Mouse (Mus musculus): ENCODE results near the gene Maml3.

The Maml3 gene

DNA sequence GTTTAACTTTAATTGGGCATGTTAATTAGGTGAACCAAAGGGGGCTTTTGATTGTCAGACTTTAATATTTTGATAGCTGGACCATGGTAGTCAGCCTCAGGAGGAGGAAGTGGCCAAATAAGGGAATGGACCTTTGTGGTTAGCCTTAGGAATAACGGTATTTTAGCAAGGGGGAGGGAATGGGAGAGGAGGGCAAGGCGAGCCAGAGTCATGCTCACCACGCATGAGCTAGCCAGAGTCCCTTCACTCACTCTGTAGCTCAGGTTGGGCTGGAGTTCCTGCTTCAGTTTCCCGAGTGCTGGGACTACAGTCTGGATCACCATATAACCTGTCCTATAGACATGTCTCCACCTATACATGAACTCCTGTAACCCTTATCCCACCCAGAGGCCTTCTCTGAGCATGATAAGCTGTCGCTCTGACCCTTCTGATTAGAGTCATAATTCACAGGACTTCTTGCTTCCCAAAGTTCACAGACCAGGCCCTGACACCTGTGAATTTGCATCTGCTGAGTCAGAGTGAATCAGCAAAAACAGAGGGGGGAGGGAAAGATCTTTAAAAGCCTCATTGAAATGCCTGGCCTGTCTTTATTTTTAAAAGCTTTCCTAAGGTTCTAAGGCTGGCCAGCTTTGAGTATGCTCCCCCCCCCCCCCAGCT, 434.3 kb downstream of the Maml3 start:
- no peak for DNase-seq (ENCODE audit: low spot score in 2 of 2)

DNA sequence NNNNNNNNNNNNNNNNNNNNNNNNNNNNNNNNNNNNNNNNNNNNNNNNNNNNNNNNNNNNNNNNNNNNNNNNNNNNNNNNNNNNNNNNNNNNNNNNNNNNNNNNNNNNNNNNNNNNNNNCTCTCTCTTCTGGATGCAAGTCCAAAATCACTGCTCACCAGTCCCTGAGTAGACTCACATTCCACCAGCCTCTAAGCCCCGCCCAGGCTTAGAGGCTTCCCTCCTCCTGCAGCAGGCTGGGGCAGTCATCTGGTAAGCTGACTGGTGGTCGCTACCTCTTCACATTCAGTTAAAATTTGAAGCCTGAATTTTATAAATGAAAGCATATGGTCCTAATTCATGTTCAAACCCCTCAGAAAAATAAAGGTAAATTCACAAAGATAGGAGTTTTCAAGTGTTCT, 436.3 kb downstream of the Maml3 start:
- DNase-seq (ENCODE audit: low spot score in 2 of 2): no peak

DNA sequence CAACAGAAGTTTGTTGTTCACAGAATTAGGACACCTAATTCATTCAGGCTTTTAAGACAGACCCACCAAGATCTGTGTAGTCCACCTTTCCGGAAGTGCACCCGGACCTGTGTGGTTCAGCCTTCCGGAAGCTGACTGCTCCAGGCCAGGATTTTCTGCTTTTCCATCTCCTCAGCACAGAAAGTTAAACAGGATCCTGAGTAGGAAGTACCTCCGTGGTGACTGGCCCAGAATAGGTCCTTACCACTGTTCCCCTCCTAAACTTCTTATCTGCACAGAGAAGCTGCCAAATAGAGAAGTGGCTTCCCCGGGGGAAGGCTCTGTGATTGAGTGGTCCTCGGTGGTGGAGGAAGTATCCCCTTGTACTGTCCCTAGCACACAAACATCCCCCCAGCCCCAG, 442.3 kb downstream of the Maml3 start:
- DNase-seq (ENCODE audit: low spot score in 2 of 2): no peak

DNA sequence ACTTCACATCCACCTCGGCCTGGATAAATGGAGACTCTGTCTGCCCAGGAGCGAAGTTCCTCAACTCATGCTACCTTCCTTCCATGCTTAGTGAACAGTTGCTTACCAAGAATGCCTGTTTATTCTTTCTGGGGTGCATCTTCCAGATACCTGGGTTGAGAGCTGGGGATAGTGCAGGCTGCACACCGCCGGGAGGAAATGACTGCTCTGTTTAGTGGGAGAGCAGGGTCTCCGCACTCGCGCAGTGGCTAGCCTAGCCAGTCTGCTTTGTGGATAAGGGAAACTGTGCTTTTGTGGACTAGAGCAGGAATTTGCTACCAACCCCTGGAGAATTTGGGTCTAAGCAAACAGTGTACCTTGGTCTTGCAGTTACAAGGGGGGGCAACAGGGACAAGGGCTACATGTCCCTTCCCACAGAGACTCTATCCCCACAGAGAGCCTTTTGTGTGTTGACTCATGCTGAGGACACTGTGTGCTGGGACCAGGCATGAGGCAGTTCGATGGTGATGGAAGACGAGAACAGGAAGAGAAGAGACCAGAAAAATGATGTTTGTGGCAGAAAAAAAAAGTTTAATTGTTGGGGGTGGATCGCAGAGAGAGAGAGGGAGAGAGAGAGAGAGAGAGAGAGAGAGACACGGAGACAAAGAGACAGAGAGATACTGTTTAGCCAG, 442.9 kb downstream of the Maml3 start:
- no peak for DNase-seq (ENCODE audit: low spot score in 2 of 2)

DNA sequence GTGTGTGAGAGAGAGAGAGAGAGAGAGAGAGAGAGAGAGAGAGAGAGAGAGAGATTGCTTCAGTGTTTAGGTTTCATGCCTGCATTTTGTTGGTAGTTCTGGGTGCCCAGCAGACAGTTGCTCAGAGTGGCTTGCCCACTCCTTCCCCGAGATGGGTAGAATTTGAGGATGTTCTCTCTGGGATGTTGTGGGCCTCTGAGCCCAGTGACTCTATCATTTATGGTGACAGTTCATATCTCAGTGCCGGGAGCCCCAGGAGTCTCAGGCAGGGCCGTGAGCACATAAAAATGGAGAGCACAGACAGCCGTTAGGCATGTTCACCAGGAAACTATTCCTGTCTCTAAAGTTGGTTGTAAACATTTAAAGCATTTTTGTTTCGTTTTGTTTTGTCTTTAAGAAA, 443.5 kb downstream of the Maml3 start:
- DNase-seq (ENCODE audit: low spot score in 2 of 2): no peak

DNA sequence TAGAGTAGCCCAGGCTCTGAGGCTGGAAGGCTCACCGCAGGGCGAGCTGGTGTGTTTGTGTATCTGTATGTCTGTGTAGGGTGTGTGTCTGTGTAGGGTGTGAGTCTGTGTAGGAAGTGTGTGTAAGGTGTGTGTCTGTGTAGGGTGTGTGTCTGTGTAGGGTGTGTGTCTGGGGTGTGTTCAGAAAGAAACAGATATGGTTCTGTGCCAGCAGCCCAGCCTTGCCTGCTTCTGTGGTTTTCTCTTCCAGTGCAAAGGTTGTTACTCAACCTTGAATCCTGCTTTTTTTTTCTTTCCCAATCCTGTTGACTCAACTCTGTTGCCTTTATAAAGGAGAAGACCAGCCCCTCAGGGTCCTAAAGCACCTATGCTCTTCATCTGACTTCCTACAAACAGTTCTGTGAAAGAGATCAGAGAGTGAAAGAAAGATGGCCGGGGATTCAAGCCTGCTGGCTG, 444.0 kb downstream of the Maml3 start:
- peak in 1 of 2 experiments; percentile 29 for DNase-seq (ENCODE audit: low spot score in 2 of 2)

DNA sequence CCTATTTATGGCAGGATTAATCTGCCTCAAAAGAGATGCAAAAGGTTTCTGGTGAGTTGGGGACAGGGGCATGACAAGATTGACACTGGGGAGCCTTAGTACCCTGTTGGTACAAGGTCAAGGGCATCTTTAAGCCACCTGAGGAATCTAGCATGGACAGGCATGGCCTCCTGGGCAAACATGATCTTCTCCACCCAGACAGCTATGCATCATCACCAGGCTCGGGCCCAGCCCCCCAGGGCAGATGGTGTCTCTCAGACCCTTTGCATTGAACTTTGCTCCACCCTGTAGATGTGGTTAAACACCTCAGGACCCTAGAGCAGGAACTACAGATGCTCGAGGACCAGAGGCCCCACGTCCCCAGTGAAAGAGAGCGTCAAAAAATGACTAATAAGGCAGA, 444.8 kb downstream of the Maml3 start, which contains the start of gene Mgst2:
Gene Mgst2, plus strand, starts transcription at position 301 of the 400 bp plus-strand sequence.
- DNase-seq (ENCODE audit: low spot score in 2 of 2): no peak

DNA sequence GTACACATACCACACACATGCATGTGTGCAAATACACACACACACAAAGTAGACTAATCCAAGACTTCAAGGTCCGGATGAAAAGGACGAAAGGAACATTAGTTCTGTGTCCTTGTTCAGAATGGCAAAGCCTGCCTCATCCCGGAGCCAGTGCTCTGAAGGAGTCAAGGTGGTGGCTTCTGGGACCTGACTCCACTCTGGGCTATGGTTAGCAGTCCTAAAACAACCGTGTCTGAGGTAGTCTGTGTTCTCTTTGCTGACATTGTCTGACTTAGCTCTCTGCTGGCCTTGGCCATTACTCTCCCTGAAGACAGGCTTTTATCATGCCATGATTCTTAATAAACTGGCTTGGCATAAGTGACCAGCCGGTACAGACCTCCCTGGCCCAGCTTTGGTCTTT, 445.5 kb downstream of the Maml3 start:
- no peak for DNase-seq (ENCODE audit: low spot score in 2 of 2)

DNA sequence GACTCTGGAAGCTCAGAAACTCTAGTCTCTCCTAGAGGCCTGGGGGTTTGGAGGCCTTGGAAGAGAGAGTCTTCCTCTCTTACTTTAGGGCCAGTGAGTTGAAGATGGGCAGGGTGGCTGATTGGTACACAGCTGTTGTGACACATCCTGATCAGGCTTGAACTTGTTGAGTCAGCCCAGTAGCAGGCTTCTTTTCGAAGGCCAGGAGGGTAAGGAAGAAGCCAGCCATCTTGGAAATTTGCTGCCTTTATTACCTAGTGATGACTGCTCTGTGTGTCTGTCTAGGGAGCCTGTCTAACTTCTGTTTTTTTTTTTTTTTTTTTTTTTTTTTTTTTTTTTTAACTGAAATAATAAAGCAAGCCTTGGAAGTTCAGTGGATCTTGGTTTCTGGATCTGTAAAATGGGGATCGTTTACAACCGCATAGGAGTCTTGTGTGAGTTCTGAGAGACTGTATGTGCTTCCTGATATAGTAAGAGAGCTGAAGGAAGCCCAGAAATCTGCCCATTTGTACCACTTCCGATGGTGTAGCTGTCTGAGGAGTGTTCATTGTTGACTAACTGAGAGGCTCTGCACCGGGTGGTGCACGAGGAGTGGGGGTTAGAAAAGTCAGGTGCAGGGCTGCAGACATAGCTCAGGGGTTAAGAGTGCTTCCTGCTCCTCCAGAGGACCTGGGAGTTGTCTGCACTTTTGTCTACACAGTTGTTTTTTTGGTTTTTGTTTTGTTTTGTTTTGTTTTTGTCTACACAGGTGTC, 450.4 kb downstream of the Maml3 start:
- no peak for DNase-seq (ENCODE audit: low spot score in 2 of 2)

DNA sequence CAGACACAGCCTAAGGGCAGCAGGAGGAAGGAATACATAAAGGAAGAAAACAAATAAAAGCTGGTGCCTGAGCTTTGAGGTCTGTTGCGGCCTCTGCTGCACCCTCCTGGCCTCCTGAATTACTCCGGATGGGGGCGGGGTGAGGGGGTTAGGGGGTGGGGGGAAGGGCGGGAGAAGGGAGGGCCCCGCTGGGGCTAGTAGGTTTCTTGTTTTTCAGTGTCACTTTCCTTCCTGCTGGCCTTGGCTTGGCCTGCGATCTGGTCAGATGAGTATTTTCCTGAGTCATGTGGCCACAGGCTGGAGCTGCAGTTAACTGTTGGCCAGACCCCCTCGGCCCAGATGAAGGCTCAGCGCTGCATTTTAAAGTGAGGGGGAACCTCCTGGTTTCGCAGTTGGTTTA, 452.2 kb downstream of the Maml3 start:
- peak in 1 of 2 experiments; percentile 40 for DNase-seq (ENCODE audit: low spot score in 2 of 2)

DNA sequence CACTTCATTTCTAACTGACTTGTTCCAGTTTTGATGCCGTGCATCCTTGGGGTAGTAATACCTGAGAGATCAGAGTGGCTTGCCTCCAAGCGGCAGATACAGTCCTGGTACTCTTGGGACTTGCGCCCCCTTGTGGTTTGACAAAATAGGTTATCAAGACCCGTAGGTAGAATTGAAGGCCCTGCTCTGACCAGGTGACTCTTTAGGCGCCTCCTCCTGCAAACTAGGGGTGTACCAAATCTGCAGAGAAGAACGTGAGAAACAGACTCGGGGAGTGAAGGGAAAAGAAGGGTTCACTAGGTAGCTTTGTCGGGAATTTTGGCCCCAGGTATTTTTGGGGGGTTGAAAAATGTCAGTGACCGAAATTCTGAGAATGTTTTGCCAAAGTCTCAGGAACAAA, 452.6 kb downstream of the Maml3 start:
- DNase-seq (ENCODE audit: low spot score in 2 of 2): peak in 1 of 2 experiments; percentile 69

DNA sequence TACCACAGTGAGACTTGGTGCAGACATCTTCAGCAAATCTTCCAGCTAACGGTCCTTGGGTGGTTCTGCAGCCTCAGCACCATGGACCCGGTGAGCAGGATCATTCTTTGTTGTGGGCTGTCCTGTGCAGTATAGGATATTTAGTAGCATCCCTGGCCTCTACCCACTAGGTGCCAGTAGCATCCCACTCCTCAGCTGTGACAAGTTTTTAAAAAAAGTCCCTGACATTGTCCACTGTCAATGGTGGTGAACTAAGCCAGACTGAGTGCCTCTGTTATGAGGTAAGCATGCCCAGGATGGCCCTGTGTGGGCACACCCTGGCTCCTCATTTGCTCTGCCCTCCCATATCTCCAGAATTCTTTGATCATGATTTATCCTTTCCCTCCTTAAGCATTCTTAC, 453.7 kb downstream of the Maml3 start:
- no peak for DNase-seq (ENCODE audit: low spot score in 2 of 2)

DNA sequence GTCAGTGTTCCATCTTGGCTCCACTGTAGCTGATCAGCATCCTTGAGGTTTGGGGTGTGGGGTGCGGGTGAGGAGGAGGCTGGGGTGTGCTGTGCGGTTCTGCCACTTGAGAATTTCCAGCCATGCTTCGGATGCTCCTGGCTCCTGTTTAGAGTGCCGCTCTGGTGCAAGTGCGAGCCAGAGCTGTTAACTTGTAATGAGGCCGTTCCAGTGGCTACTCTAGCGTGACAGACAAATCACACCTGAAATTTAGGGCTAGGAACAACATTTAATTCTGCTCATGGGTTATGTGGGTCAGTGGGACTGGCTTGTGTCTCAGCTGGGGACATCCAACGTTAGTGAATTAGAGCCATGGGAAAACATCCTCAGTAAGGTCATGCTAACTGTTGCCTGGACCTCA, 454.9 kb downstream of the Maml3 start:
- DNase-seq (ENCODE audit: low spot score in 2 of 2): no peak

DNA sequence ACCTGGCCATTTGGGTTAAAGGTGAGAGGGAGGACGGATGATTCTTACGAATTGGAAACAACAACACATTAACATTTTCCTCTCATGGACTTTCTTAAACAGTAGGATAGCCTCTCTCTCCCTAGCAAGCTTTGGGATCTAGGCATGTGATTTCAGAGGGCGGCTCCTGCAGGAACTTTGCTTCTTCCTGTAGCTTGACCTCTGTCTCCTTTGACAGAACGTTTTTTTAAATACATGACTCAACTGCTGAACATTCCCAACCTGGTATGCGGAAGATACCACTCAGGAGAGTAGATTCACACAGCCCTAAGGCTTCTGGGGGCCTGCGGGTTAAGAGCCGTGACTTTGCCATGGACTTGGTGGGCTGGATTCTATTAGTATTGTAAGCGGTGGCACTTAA, 455.4 kb downstream of the Maml3 start:
- DNase-seq (ENCODE audit: low spot score in 2 of 2): no peak

DNA sequence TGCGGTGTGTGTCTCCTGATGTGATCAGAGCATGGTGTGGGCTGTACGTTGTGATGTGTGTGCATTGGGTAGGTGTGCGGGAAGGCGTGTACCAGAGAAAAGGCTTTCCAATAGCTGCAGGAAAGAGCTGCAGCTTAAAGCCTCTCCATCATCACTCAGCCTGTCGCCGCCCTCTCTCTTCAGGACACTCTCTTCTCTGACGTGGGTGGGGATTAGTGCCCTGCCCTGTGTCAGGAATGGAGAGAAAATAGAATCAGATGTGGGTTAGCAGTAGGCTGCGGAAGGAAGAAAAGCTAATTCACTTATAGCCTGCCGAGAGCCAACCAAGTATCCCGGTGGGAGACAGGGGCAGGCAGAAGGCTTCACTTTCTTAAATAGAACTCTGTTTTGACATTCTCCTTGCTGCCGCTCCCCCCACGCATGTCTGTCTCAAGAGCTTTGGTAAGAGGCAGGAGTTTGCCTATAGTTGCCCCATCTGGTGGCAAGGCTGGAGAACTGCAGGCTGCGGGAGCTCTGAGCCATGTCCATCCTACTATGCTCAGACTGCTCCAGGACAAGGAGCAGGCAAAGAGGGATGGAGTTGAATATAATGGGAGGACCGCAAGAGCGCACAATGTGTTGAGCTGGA, 456.7 kb downstream of the Maml3 start:
- peak in 1 of 2 experiments; percentile 51 for DNase-seq (ENCODE audit: low spot score in 2 of 2)

DNA sequence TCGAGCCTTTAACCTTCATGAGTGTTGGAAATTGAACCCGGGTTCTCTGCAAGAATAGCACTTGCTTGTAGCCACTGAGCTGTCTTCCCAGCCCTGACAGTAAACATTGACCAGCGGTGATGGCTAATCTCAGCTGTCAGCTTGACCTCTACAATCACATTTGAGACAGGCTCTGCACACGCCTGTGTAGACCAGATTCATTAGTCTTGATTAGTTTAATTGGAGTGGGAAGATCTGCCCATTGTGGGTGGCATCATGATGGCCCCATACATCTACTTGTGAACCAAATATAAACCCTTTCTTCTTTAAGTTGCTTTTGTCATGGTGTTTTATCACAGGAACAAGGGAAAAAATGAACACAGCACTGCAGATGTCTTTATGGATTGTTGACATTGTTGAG, 457.5 kb downstream of the Maml3 start:
- DNase-seq (ENCODE audit: low spot score in 2 of 2): no peak

DNA sequence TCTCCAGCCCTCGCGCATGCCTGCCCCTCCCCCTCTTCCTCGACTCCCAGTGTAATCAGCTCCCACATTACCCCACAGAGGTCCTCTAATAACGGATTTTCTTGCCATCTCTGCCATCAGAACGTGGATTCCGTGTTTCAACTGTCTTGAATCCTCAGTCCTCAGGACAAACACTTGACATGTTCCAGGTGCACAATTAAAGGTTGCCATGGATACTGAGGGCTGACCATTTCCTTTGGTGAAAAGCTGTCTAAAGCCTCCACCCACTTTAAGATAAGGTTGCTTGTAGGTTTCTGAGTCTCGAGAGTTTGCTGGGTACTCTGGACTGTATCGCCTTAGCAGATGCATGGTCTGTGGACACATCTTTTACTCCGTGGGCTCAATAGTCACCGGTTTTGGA, 458.6 kb downstream of the Maml3 start:
- DNase-seq (ENCODE audit: low spot score in 2 of 2): no peak

DNA sequence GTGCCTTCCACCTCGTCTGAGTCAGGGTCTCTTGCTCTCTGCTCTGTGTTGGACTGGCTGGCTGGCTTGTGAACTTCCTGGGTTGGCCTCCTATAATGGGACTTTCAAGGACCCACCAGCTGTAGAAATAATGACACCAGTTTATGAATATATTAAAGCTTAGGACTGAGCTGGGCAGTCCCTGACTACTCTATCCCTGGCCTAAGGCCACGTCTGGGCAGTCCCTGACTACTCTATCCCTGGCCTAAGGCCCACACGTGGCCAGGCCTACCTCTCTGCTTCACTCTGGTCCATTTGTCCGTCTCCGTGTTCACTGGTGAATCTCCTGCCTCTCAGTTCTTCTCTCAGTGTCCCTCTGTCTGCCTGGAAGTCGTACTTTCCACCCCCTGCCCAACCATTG, 459.4 kb downstream of the Maml3 start:
- no peak for DNase-seq (ENCODE audit: low spot score in 2 of 2)

DNA sequence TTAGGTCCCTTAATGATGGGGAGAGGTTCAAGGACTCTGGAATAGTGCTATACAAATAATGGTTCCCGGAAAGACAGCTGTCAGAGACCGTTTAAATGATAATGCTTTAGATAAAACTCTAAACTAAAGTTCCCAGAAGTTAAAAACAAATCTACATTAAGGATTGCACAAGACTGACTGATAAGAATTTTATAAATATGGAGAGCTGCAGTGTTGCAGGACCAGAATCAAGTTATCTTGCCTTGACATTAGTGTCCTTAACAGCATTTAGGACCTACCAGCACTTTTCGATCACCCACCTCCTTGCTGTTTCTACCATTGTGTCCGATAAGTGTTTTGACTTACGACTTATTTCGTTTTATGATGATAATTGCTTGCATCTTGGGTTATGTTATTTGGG, 466.6 kb downstream of the Maml3 start:
- no peak for DNase-seq (ENCODE audit: low spot score in 2 of 2)

DNA sequence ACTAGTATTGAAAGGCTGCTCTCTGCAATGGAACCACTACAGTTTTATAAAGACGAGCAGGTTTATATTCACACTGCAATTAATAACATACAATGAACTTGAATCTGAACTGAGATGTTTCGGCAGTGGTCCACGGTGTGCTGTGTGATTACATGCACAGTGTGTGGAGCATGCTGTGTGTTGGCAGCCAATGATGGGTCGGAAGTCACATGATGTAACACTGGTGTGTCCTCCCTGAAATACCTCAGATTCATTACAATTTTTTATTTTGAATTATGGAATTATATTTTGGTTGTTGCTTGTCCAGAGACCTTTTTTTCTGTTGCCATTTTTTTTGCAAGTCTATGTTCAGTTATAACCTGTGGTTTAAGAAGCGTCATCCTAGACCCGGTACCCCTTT, 467.6 kb downstream of the Maml3 start:
- DNase-seq (ENCODE audit: low spot score in 2 of 2): no peak

DNA sequence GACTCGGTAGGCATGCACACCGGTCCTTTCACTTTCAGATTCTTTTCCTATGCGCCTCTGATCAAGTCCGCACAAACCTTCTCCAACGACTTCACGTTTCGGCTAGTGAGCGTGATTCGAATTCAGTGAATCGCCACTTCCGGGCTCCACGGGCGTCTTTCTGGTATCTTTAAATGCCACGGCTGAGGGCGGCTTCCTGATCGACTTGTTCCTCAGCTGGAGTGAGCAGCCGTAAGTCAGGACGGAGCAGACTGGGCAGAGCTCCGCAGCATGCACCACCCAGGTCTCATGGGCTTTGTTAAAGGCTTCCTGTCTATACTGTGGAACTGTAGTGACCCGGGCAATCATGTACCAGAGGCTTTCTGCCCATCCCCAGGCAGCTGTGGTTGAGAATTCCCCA, 468.2 kb downstream of the Maml3 start:
- no peak for DNase-seq (ENCODE audit: low spot score in 2 of 2)

DNA sequence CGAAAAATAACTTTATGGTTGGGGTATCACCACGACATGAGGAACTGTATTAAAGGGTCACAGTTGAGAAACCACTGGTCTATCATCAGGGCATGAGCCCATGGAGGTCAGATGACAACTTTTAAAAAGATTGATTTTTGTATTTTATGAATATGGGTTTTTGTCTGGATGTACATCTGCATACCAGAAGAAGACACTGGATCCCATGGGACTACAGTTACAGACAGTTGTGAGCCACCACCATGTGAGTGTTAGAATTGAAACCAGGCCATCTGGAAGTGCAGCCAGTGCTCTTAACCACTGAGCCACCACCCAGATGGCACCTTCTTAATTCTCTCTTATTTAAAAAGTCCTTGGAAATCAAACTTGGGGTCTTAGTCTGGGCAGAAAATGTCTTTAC, 468.9 kb downstream of the Maml3 start:
- DNase-seq (ENCODE audit: low spot score in 2 of 2): no peak
